Mouse (Mus musculus): ENCODE results near the gene C1qbp.

DNA sequence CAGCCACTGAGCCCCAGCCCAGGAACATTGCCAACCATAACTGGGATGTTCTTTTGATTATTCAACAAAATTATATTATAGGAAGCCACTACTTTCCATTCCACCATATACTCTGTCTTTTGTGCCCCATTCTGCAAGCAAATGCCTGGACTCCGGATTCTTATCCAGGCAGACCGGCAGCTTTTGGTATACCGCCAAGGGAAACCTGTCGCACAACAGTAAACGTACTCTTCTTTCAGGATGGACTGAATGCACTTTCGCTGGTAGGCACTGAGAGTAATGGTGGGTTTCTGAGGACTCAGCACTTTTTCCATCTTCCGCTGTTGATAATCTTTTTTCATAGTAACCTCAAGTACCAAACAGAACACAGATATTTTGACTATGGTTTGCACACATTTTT is 39.2 kb downstream of the C1qbp start:
- TF ChIP-seq CTCF (IDR thresholded peaks at IDR 0.05; ENCODE audit: low read depth) (no peak), EP300 (IDR thresholded peaks at IDR 0.05; ENCODE audit: low read depth) (no peak)

All from liver, postnatal 0 days (tissue).